Mouse (Mus musculus): Measurements from ENCODE around the gene Vax2. TPM values are rescaled to one million over a fixed set of nuclear protein-coding genes. Genes with fewer than 3 reads are reported as not detected.
A peak's percentile ranks its signal among the peaks of the same experiment; 100 is the strongest.

The Vax2 gene
- total RNA-seq, 2 experiments from 2014 or later, result not detected

- peak; percentile 54 to 64 for DNase-seq
Measured at GRCm38 (mm10) chr6:83762880-83763431, 51.9 kb downstream of the Vax2 start.

GRCm38 (mm10) chr6:83766982-83767381 is 55.9 kb downstream of the Vax2 start:
- no peak for DNase-seq

- no peak for DNase-seq
Measured at GRCm38 (mm10) chr6:83768485-83768884, 57.4 kb downstream of the Vax2 start.

DNA sequence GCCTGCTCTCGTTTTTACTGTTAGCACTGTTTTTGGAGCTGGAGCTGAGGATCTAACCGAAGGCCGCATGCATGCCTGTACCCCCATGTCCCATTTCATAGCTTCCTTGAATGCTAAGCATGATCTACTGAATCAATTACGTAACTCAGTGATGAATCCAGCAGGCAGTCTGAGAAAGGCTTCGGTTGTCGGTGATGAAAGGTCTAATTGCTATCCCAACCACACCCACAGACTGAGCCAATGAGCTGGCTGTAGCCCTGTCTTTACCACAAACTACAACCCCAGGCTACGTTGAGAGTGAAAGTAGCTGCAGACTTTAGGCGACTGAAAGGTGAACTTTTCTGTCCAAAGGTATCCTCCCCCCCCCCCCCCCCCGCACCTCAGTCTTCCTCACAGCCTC is 63.1 kb downstream of the Vax2 start:
- DNase-seq, result no peak

- DNase-seq, result no peak
Measured at GRCm38 (mm10) chr6:83774781-83775563, 63.9 kb downstream of the Vax2 start.

GRCm38 (mm10) chr6:83775638-83776293 is 64.7 kb downstream of the Vax2 start, which contains the start of gene Tex261:
Tex261 (minus strand) TSS chr6:83775813.
- peak; percentile 95 to 97 for DNase-seq

DNA sequence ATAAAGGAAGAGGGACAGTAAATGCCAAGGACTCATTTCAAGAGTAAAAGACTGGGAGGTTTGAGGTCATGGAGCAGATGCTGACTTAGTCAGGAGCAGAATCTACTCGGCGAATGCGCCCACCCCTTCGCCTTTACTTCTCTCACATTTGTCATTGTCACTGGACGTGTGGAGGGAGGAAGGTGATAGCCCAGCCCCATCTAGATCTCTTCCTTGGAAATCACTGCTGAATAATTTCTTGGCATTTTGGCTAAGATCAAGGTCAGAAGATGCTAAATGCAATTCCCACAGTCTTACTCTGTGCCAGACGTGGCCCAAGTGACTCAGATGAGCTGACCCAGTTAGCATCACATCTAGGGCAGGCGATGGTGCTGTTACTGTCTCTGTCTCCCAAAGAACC is 67.2 kb downstream of the Vax2 start:
- peak; percentile 61 to 73 for DNase-seq

DNA sequence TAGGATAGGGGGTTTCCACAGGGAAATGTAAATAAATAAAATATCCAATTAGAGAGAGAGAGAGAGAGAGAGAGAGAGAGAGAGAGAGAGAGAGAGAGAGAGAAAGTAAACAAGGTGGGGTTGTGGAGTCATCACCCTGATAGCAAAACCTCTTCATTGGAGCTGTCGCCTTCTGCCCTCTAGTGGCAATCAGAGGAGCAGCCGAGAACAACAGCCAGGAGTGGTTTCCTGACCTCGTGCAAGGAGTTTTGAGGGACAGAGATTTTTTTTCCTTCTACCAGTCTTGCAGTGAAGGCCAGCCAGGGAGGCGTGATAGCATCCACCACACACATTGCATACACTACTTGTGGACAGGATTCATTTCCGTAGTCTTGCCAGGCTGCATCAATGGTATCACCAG is 68.0 kb downstream of the Vax2 start:
- DNase-seq, result peak; percentile 69 to 76

- no peak for DNase-seq
Measured at GRCm38 (mm10) chr6:83786426-83786825, 75.4 kb downstream of the Vax2 start.

Other genes starting within 250 kb of the Vax2 start
- 10 to 100 TPM; 44.5 to 47.5 TPM for gene Dguok, start 204.3 kb upstream of the Vax2 start, total RNA-seq (2021)
- gene Actg2, start 175.0 kb upstream of the Vax2 start, total RNA-seq (2021), result under 1 TPM; 0.30 to 0.76 TPM
- gene Stambp, start 138.5 kb upstream of the Vax2 start, total RNA-seq (2021), result 10 to 100 TPM; 21.3 to 22.0 TPM
- not detected for gene Clec4f, start 55.1 kb upstream of the Vax2 start, total RNA-seq (2021)
- gene Cd207, start 33.4 kb upstream of the Vax2 start, total RNA-seq (2021), result under 1 TPM in 1 of 2 experiments, not detected in 1; 0.20 TPM
- not detected for gene Atp6v1b1, start 31.7 kb downstream of the Vax2 start, total RNA-seq (2021)
- not detected for gene Ankrd53, start 51.4 kb downstream of the Vax2 start, total RNA-seq (2021)
- gene Tex261, start 64.5 kb downstream of the Vax2 start, total RNA-seq (2021), result 100 to 1,000 TPM; 135 to 214 TPM
- gene Nagk, start 83.7 kb downstream of the Vax2 start, total RNA-seq (2021), result 10 to 100 TPM; 48.2 to 56.7 TPM
- 10 to 100 TPM; 30.7 to 31.1 TPM for gene Paip2b, start 120.5 kb downstream of the Vax2 start, total RNA-seq (2021)
- gene Zfp638, start 155.8 kb downstream of the Vax2 start, total RNA-seq (2021), result 100 to 1,000 TPM in 1 of 2 experiments, 10 to 100 TPM in 1; 89.5 to 100 TPM